In the genomic region with DNA sequence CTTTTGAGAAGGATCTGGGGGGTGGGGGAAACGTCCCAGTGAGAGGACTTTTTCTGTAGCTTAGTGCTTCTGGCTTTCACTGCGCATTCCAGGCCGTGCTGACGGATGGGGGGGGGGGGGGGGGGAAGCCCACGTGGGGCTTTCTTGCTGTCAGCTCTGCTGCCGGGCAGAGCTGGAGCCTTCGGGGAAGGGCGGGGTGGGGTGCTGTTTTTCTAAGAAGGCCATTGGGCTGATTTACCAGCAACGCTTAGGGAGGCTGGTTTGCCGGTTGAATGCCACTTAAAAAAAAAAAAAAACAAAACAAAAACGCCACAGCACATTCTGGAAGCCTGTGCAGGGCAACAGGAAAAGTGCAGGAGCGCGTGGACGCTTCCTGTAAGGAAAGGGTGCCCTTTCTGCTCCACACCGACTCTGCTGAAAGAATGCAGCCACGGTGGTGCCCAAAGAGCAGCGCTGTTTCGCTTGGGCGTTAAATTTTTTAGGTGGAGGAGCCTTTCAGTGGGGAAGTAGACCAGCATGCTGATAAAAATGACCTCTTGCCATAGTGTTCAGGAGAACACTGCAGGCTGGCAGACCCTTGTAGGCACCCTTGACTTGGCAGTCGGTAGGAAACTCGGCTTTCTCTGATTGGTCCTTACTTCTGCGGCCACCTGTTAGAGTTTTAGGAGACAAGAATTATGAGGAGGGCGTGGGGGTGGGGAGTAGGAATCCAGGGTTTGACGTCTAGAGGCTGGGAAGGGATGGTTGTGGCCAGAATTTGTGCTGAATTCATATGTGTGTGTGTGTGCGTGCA, we compare ENCODE assay signal across 8 mouse cellular contexts. TPM values are rescaled to one million over a fixed set of nuclear protein-coding genes. Genes with fewer than 3 reads are reported as not detected.
DNase-seq lines count a peak whose midpoint lies in the region; ATAC-seq and TF ChIP-seq lines count a peak whose summit lies in the region.

No protein-coding gene starts in this region.

- intact Hi-C loops in left cerebral cortex, adult 2 months (cut with DNase I), result loop anchor here (1.0 to 5.0 kb wide), 4 partner anchors 31 to 228 kb away; no protein-coding TSS in a partner anchor

- peak overlapping the region; percentile 93 for H3K4me3 ChIP-seq in left cerebral cortex, adult 2 months
- H3K4me3 ChIP-seq in heart, embryonic 16.5 days (ENCODE audit: low read length), result peak overlapping the region; percentile 77
- H3K4me3 ChIP-seq in limb, embryonic 11.5 days (ENCODE audit: low read depth, low read length), result peak overlapping the region; percentile 8; the same call in 1 of the 2 replicates
- H3K4me3 ChIP-seq in midbrain, embryonic 13.5 days (replicated peaks), result peak overlapping the region; percentile 65

- H3K27ac ChIP-seq in left cerebral cortex, adult 2 months, result peak overlapping the region; percentile 29; the same call in 1 of the 2 replicates
- peak overlapping the region; percentile 95 for H3K27ac ChIP-seq in heart, embryonic 16.5 days (ENCODE audit: low read length)
- no peak overlapping the region; the same call in 1 of the 2 replicates for H3K27ac ChIP-seq in limb, embryonic 11.5 days (replicated peaks; ENCODE audit: low read depth, low read length)
- H3K27ac ChIP-seq in midbrain, embryonic 13.5 days, result peak overlapping the region; percentile 94

- TF ChIP-seq CTCF in left cerebral cortex, adult 2 months (IDR thresholded peaks at IDR 0.05), result no peak

- H3K27me3 ChIP-seq in heart, embryonic 16.5 days (ENCODE audit: control insufficient read depth, insufficient read depth, low read length), result no peaks in the 10 kb centered on the region
- no peaks in the 10 kb centered on the region for H3K27me3 ChIP-seq in limb, embryonic 11.5 days (ENCODE audit: control insufficient read depth, insufficient read depth, low read length)
- peaks cover 43% of the 10 kb centered on the region for H3K27me3 ChIP-seq in midbrain, embryonic 13.5 days

- WGBS in heart, embryonic 16.5 days, result 7% methylated on average over 25 of the region's 25 CpGs
- 5% methylated on average over 21 of the region's 25 CpGs for WGBS in limb, embryonic 11.5 days
- 6% methylated on average over 25 of the region's 25 CpGs for WGBS in midbrain, embryonic 13.5 days

- H3K9me3 ChIP-seq in heart, embryonic 16.5 days (replicated peaks; ENCODE audit: control insufficient read depth, low read length), result no peaks in the 10 kb centered on the region
- H3K9me3 ChIP-seq in limb, embryonic 11.5 days (ENCODE audit: control insufficient read depth, low read length), result no peaks in the 10 kb centered on the region
- no peaks in the 10 kb centered on the region for H3K9me3 ChIP-seq in midbrain, embryonic 13.5 days

- peaks cover 38% of the 10 kb centered on the region for H3K4me1 ChIP-seq in heart, embryonic 16.5 days (ENCODE audit: control insufficient read depth, insufficient read depth, low read length)
- H3K4me1 ChIP-seq in limb, embryonic 11.5 days (ENCODE audit: control insufficient read depth, insufficient read depth, low read length), result peaks cover 31% of the 10 kb centered on the region
- H3K4me1 ChIP-seq in midbrain, embryonic 13.5 days (replicated peaks), result peaks cover 80% of the 10 kb centered on the region

- no peaks in the 10 kb centered on the region for H3K36me3 ChIP-seq in heart, embryonic 16.5 days (ENCODE audit: control insufficient read depth, insufficient read depth)
- H3K36me3 ChIP-seq in limb, embryonic 11.5 days (ENCODE audit: control insufficient read depth, insufficient read depth, low read length), result no peaks in the 10 kb centered on the region
- no peaks in the 10 kb centered on the region for H3K36me3 ChIP-seq in midbrain, embryonic 13.5 days

- peak overlapping the region; percentile 84 for H3K9ac ChIP-seq in heart, embryonic 16.5 days (ENCODE audit: low read length)
- peak overlapping the region; percentile 27; the same call in 1 of the 2 replicates for H3K9ac ChIP-seq in limb, embryonic 11.5 days (ENCODE audit: low read length)
- H3K9ac ChIP-seq in midbrain, embryonic 13.5 days (replicated peaks), result peak overlapping the region; percentile 81; the same call in 1 of the 2 replicates

- peak overlapping the region; percentile 96 for H3K4me2 ChIP-seq in heart, embryonic 16.5 days (ENCODE audit: low read depth, low read length)
- H3K4me2 ChIP-seq in limb, embryonic 11.5 days (ENCODE audit: low read depth, severe bottlenecking), result peak overlapping the region; percentile 97
- H3K4me2 ChIP-seq in midbrain, embryonic 13.5 days (replicated peaks), result peak overlapping the region; percentile 87

- ATAC-seq in heart, embryonic 16.5 days (replicated peaks; ENCODE audit: extremely low read depth, insufficient read depth, low FRiP score), result peak; percentile 31
- no peak for ATAC-seq in limb, embryonic 11.5 days (ENCODE audit: insufficient number of reproducible peaks, low FRiP score, low TSS enrichment, low read depth)
- no peak for ATAC-seq in midbrain, embryonic 13.5 days
- ATAC-seq in granulocyte monocyte progenitor cell, adult 5-6 weeks (replicated peaks; ENCODE audit: poor library complexity, severe bottlenecking), result no peak

- no peak for DNase-seq in left cerebral cortex, adult 2 months (ENCODE audit: extremely low spot score in 1 of 2, low spot score in 2 of 2)
- DNase-seq in left cerebral cortex, adult 18-20 months (ENCODE audit: low spot score in 2 of 2), result no peak
- peak; percentile 80 for DNase-seq in c-Kit-positive CD71-positive TER-119-positive erythroid progenitor cells, embryonic 14.5 days (ENCODE audit: low spot score)
- peak; percentile 59 for DNase-seq in limb, embryonic 11.5 days (ENCODE audit: low spot score)
- no peak for DNase-seq in natural killer cell, adult 2 months (ENCODE audit: low spot score in 2 of 2)

RNA-seq across cellular contexts. Expression of gene Gadd45g, which starts 3.0 kb away (rescaled TPM):
- total RNA-seq in left cerebral cortex, adult 2 months (2021), result 10 to 100 TPM; 16.7 to 29.3 TPM
- 10 to 100 TPM; 13.5 to 23.2 TPM for total RNA-seq in left cerebral cortex, adult 18-20 months (2021)
- 43.1 and 52.1 TPM in 2 replicates for polyA plus RNA-seq in heart, embryonic 16.5 days (2015; fragmentation: Nextera tagmentation; extraction: Ambion mirVana)
- polyA plus RNA-seq in limb, embryonic 11.5 days (2014; fragmentation: Nextera tagmentation; extraction: Ambion mirVana), result 20.5 and 20.7 TPM in 2 replicates
- 203 and 222 TPM in 2 replicates for polyA plus RNA-seq in midbrain, embryonic 13.5 days (2015; fragmentation: Nextera tagmentation; extraction: Ambion mirVana)
- 0.60 and 1.8 TPM in 2 replicates for total RNA-seq in granulocyte monocyte progenitor cell, adult 5-6 weeks (2014; fragmentation: Nextera tagmentation)
- total RNA-seq in granulocyte monocyte progenitor cell, adult 5-6 weeks (2017), result 3.3 and 7.0 TPM in 2 replicates

RNA-seq across cellular contexts. Expression of gene Sema4d, which starts 55.9 kb away (rescaled TPM):
- 10 to 100 TPM; 69.0 to 83.6 TPM for total RNA-seq in left cerebral cortex, adult 2 months (2021)
- total RNA-seq in left cerebral cortex, adult 18-20 months (2021), result 10 to 100 TPM; 65.8 to 71.3 TPM
- polyA plus RNA-seq in heart, embryonic 16.5 days (2015; fragmentation: Nextera tagmentation; extraction: Ambion mirVana), result 17.6 and 22.5 TPM in 2 replicates
- polyA plus RNA-seq in limb, embryonic 11.5 days (2014; fragmentation: Nextera tagmentation; extraction: Ambion mirVana), result 5.1 and 5.3 TPM in 2 replicates
- 7.1 and 7.8 TPM in 2 replicates for polyA plus RNA-seq in midbrain, embryonic 13.5 days (2015; fragmentation: Nextera tagmentation; extraction: Ambion mirVana)
- total RNA-seq in granulocyte monocyte progenitor cell, adult 5-6 weeks (2014; fragmentation: Nextera tagmentation), result 31.5 and 32.8 TPM in 2 replicates
- total RNA-seq in granulocyte monocyte progenitor cell, adult 5-6 weeks (2017), result 8.3 and 9.9 TPM in 2 replicates

Comparison
In these comparisons a context has a peak if more than half of its experiments do, and no peak if none do; other contexts are left out.
1. DNase-seq: peak in c-Kit-positive CD71-positive TER-119-positive erythroid progenitor cells, embryonic 14.5 days (single experiment) and limb, embryonic 11.5 days (single experiment); none in left cerebral cortex, adult 2 months (0 of 2), left cerebral cortex, adult 18-20 months (0 of 2) and natural killer cell, adult 2 months (0 of 2).
2. H3K4me3 ChIP-seq: peak in every context shown above with its lines; median percentile 93 in left cerebral cortex, adult 2 months; 77 in heart, embryonic 16.5 days; 65 in midbrain, embryonic 13.5 days; 8 in limb, embryonic 11.5 days.
3. H3K9ac ChIP-seq: peak in every context shown above with its lines; median percentile 84 in heart, embryonic 16.5 days; 81 in midbrain, embryonic 13.5 days; 27 in limb, embryonic 11.5 days.
4. Peak in every context shown above with its lines, with median percentiles within 50 percentile points of each other: H3K4me2 ChIP-seq.